Mouse (Mus musculus): ENCODE measurements around the gene Scarf1. TPM values are rescaled to one million over a fixed set of nuclear protein-coding genes. Genes with fewer than 3 reads are reported as not detected.

Scarf1 gene
- total RNA-seq (2023) = under 1 TPM in 1 of 2 experiments, not detected in 1; 0.21 TPM

GRCm38 (mm10) chr11:75513336-75513735 lies at the start of gene Scarf1:
Scarf1 (plus strand) TSS chr11:75513540.

GRCm38 (mm10) chr11:75486601-75487285 lies 26.6 kb upstream of the Scarf1 start, which contains the start of gene Prpf8:
Prpf8 (plus strand) TSS chr11:75486816.

DNA sequence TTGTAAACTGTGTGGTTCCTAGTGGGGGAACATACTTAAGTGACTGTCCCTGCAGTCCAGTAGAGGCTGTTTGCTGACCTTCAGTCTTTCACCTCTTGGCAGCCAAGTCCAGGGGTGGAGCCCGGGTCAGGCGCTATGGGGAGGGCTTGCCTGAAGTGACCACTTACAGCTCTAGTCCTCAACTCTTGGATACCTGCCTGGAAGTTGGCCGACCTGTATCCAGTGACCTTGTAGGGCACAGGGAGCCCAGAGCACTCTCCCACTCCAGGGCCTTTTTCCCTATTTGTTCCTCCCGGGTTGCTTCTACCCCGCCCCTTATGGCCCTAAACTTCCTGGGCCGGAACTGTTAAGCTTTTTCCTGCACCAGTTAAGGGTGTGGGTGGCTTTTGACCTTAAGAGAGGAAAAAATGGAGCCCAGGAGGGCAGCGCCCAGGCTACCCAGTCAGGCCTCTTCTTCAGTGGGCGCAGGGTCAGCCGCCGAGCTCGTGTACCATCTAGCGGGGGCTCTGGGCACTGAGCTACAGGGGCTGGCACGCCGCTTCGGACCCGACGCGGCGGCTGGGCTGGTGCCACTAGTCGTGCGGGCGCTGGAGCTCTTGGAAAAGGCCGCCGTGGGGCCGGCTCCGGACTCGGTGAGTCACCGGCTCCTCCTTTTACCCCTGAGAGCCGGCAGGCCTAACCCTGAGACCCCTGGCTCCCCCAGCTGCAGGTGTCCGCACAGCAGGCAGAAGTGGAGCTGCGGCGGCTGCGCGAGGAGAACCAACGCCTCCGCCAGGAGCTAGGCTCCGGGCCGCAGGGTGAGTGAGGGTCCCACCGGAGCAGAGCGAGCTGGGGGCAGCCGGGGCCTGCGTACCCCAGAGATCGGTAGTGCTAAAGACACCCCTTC lies 3.4 kb upstream of the Scarf1 start, which contains the start of gene Rilp:
Gene Rilp (plus strand): TSS at position 354 of the 886 bp plus-strand sequence.

DNA sequence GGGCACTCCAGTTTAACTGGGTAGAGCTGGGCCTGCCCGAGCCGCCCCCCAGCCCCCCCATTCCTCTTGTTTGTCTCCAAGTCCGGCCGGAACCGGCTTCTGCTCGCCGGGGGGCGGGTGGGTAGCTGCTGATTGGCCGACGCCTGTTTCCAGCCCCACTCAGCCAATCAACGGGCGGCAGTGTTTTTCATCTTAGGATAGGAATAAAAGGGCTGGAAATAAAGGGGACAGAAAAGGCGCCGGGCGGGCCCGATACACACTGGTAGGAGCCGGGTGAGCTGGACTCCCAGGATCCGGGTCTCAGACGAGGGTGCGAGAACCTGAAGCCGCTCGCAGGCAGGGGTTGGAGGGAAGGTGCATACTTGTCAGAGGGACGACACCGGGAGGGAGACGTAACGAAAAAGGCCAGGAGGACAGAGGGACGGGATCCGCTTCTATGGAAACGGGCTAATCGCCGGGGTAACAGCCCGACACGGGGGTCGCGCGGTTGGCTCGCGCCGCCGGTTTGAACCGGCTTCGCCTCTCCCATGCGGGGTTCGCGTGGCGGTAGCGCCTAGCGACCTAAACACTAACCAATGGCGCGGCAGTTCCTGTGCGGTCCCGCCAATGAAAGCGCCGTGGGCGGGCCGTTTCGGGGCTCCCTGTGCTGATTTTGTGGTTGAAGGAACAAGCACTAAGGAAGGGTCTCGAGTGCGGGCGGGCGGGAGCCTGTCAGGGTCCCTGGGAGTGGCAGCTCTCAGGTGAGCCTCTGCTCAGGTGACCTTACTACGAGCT lies 18.3 kb downstream of the Scarf1 start, which contains the start of gene Slc43a2:
Gene Slc43a2 (plus strand): TSS at position 226 of the 774 bp plus-strand sequence.

Other genes with a start within 250 kb of the Scarf1 start
- gene Rpa1, start 165.2 kb upstream of the Scarf1 start, total RNA-seq (2023) = 100 to 1,000 TPM; 155 to 156 TPM
- 10 to 100 TPM; 11.6 to 14.8 TPM for gene Smyd4, start 165.1 kb upstream of the Scarf1 start, total RNA-seq (2023)
- gene Serpinf1, start 90.8 kb upstream of the Scarf1 start, total RNA-seq (2023) = not detected
- gene Serpinf2, start 73.9 kb upstream of the Scarf1 start, total RNA-seq (2023) = under 1 TPM in 1 of 2 experiments, not detected in 1; 0.67 TPM
- gene Wdr81, start 58.8 kb upstream of the Scarf1 start, total RNA-seq (2023) = 10 to 100 TPM; 26.9 to 27.0 TPM
- 1 to 10 TPM in 1 of 2 experiments, not detected in 1; 2.0 TPM for gene Tlcd2, start 51.8 kb upstream of the Scarf1 start, total RNA-seq (2023)
- gene Prpf8, start 26.7 kb upstream of the Scarf1 start, total RNA-seq (2023) = 100 to 1,000 TPM; 193 to 211 TPM
- not detected for gene Rilp, start 3.4 kb upstream of the Scarf1 start, total RNA-seq (2023)
- gene Slc43a2, start 18.2 kb downstream of the Scarf1 start, total RNA-seq (2023) = 10 to 100 TPM; 67.1 to 70.3 TPM
- gene Pitpna, start 74.6 kb downstream of the Scarf1 start, total RNA-seq (2023) = 100 to 1,000 TPM; 226 to 230 TPM
- 100 to 1,000 TPM; 109 to 130 TPM for gene Inpp5k, start 117.4 kb downstream of the Scarf1 start, total RNA-seq (2023)
- gene Myo1c, start 137.0 kb downstream of the Scarf1 start, total RNA-seq (2023) = 10 to 100 TPM; 11.1 to 14.5 TPM
- 10 to 100 TPM; 52.4 to 57.7 TPM for gene Crk, start 165.7 kb downstream of the Scarf1 start, total RNA-seq (2023)
- gene Ywhae, start 219.3 kb downstream of the Scarf1 start, total RNA-seq (2023) = 100 to 1,000 TPM; 169 to 198 TPM